Mouse (Mus musculus) forebrain, embryonic 14.5 days (tissue): ENCODE results near the gene Pik3r1. TPM values are rescaled to one million over a fixed set of nuclear protein-coding genes. Genes with fewer than 3 reads are reported as not detected.

ENCODE experiments used
- ATAC-seq: fragments of 200-750 bp; cut with Nextera tagmentation; 2 replicates; pipeline ENCODE4 v1.8.0; 2017; ENCODE audit warnings: mild to moderate bottlenecking, moderate library complexity
- DNase-seq: peaks from one replicate; pipeline ENCODE4 v3.0.0-alpha.2; 2015; ENCODE audit warnings: low spot score
- H3K27ac ChIP-seq: fragments of 300-500 bp; sonication (generic); 2 replicates; pipeline ENCODE4 v1.5.1; 2014; ENCODE audit warnings: low read depth, mild to moderate bottlenecking, control low read depth, low read length, moderate library complexity
- H3K27me3 ChIP-seq: fragments of 300-500 bp; sonication (generic); replicated peaks from 2 replicates; pipeline ENCODE4 v1.6.1; 2014; ENCODE audit warnings: low read length, control low read depth, mixed read lengths; ENCODE audit not compliant: control insufficient read depth, insufficient read depth
- H3K36me3 ChIP-seq: fragments of 300-500 bp; sonication (generic); 2 replicates; pipeline ENCODE4 v1.6.1; 2014; ENCODE audit warnings: low read length, control low read depth; ENCODE audit not compliant: control insufficient read depth, insufficient read depth
- H3K4me1 ChIP-seq: fragments of 300-500 bp; sonication (generic); 2 replicates; pipeline ENCODE4 v1.6.1; 2014; ENCODE audit warnings: antibody characterized with exemption, low read length, control low read depth; ENCODE audit not compliant: control insufficient read depth, insufficient read depth
- H3K4me2 ChIP-seq: fragments of 300-500 bp; sonication (generic); 2 replicates; pipeline ENCODE4 v1.6.1; 2014; ENCODE audit warnings: mild to moderate bottlenecking, control low read depth, low read length
- H3K4me3 ChIP-seq: fragments of 300-500 bp; sonication (generic); 2 replicates; pipeline ENCODE4 v1.5.1; 2014; ENCODE audit warnings: low read depth, low read length, control low read depth
- H3K9ac ChIP-seq: fragments of 300-500 bp; sonication (generic); 2 replicates; pipeline ENCODE4 v1.6.1; 2014; ENCODE audit warnings: mild to moderate bottlenecking, low read length, control low read depth, moderate library complexity
- H3K9me3 ChIP-seq: fragments of 300-500 bp; sonication (generic); replicated peaks from 2 replicates; pipeline ENCODE4 v1.6.1; 2016; ENCODE audit warnings: low read length, control low read depth, mixed read lengths; ENCODE audit not compliant: control insufficient read depth
- WGBS: fragments of 180-500 bp; shearing (Covaris S2); extraction: QIAGEN DNeasy Blood & Tissue Kit; methylation state at CpG from one replicate; pipeline ENCODE4 v1.1.7; 2014; 5-methylcytosine and 5-hydroxymethylcytosine counted together
- polyA plus RNA-seq: library from polyadenylated mRNA; unstranded; fragments of >200 nt; fragmentation: Nextera tagmentation; extraction: Ambion mirVana; gene quantifications from 2 replicates; pipeline ENCODE4 v1.2.1, GENCODE M21; 2014

Gene Pik3r1
- polyA plus RNA-seq, 1 experiment from 2014 or later: 26.8 TPM

GRCm38 (mm10) chr13:101678036-101678435 is 90.0 kb downstream of the Pik3r1 start:
- ATAC-seq (no peak), DNase-seq (no peak)
- no peaks in the 10 kb centered on the region for H3K4me1 ChIP-seq

GRCm38 (mm10) chr13:101673876-101674275 is 94.1 kb downstream of the Pik3r1 start:
- 87% methylated on average over 3 of the region's 3 CpGs for WGBS
- ATAC-seq (no peak), DNase-seq (no peak)
- Histone ChIP-seq H3K9me3 (no peaks in the 10 kb centered on the region), H3K4me3 (no peak overlapping the region), H3K4me1 (no peaks in the 10 kb centered on the region), H3K27ac (no peak overlapping the region), H3K27me3 (no peaks in the 10 kb centered on the region), H3K4me2 (no peak overlapping the region), H3K9ac (no peak overlapping the region), H3K36me3 (no peaks in the 10 kb centered on the region)

More at GRCm38 (mm10) chr13:101678036-101678435, 90.0 kb downstream of the Pik3r1 start:
- no peak overlapping the region for H3K9ac ChIP-seq
- no peaks in the 10 kb centered on the region for H3K27me3 ChIP-seq
- H3K36me3 ChIP-seq: no peaks in the 10 kb centered on the region
- no peaks in the 10 kb centered on the region for H3K9me3 ChIP-seq
- H3K4me3 ChIP-seq: no peak overlapping the region
- H3K27ac ChIP-seq: no peak overlapping the region
- WGBS: 86% methylated on average over 4 of the region's 4 CpGs
- H3K4me2 ChIP-seq: no peak overlapping the region

- WGBS: 40% methylated on average over 3 of the region's 3 CpGs
- ATAC-seq: no peak
Observed at GRCm38 (mm10) chr13:101668859-101669258, 99.2 kb downstream of the Pik3r1 start.

GRCm38 (mm10) chr13:101664010-101664409 is 104.0 kb downstream of the Pik3r1 start:
- Histone ChIP-seq H3K36me3 (no peaks in the 10 kb centered on the region), H3K27ac (no peak overlapping the region), H3K4me2 (no peak overlapping the region), H3K9ac (no peak overlapping the region), H3K4me1 (no peaks in the 10 kb centered on the region), H3K4me3 (no peak overlapping the region), H3K9me3 (peaks cover 4% of the 10 kb centered on the region; the same call in 1 of the 2 replicates), H3K27me3 (no peaks in the 10 kb centered on the region)
- ATAC-seq (no peak), DNase-seq (no peak)
- 83% methylated on average over 5 of the region's 5 CpGs for WGBS

More at GRCm38 (mm10) chr13:101668859-101669258, 99.2 kb downstream of the Pik3r1 start:
- Histone ChIP-seq H3K4me3 (no peak overlapping the region), H3K27me3 (no peaks in the 10 kb centered on the region), H3K9ac (no peak overlapping the region), H3K4me1 (no peaks in the 10 kb centered on the region), H3K4me2 (no peak overlapping the region), H3K9me3 (peaks cover 4% of the 10 kb centered on the region; the same call in 1 of the 2 replicates), H3K27ac (no peak overlapping the region), H3K36me3 (no peaks in the 10 kb centered on the region)
- no peak for DNase-seq

- Histone ChIP-seq H3K27me3 (no peaks in the 10 kb centered on the region), H3K4me1 (no peaks in the 10 kb centered on the region), H3K27ac (no peak overlapping the region), H3K4me2 (no peak overlapping the region), H3K4me3 (no peak overlapping the region), H3K9me3 (peaks cover under 1% of the 10 kb centered on the region; the same call in 1 of the 2 replicates), H3K36me3 (no peaks in the 10 kb centered on the region), H3K9ac (no peak overlapping the region)
- ATAC-seq: no peak
- 93% methylated on average over 1 of the region's 1 CpGs for WGBS
- DNase-seq: no peak
Observed at GRCm38 (mm10) chr13:101662900-101663299, 105.1 kb downstream of the Pik3r1 start.

GRCm38 (mm10) chr13:101661567-101661966 is 106.5 kb downstream of the Pik3r1 start:
- ATAC-seq: no peak
- DNase-seq: no peak
- Histone ChIP-seq H3K27me3 (no peaks in the 10 kb centered on the region), H3K27ac (no peak overlapping the region), H3K9me3 (no peaks in the 10 kb centered on the region), H3K36me3 (no peaks in the 10 kb centered on the region), H3K9ac (no peak overlapping the region), H3K4me2 (no peak overlapping the region), H3K4me3 (no peak overlapping the region), H3K4me1 (no peaks in the 10 kb centered on the region)
- WGBS: 94% methylated on average over 6 of the region's 6 CpGs

- 93% methylated on average over 2 of the region's 2 CpGs for WGBS
- no peaks in the 10 kb centered on the region for H3K4me1 ChIP-seq
- H3K36me3 ChIP-seq: no peaks in the 10 kb centered on the region
- no peak overlapping the region for H3K27ac ChIP-seq
- no peaks in the 10 kb centered on the region for H3K9me3 ChIP-seq
- no peak overlapping the region for H3K4me3 ChIP-seq
- H3K27me3 ChIP-seq: no peaks in the 10 kb centered on the region
- H3K4me2 ChIP-seq: no peak overlapping the region
- DNase-seq (no peak), ATAC-seq (no peak)
- H3K9ac ChIP-seq: no peak overlapping the region
Observed at GRCm38 (mm10) chr13:101660187-101660586, 107.8 kb downstream of the Pik3r1 start.

- H3K36me3 ChIP-seq: no peaks in the 10 kb centered on the region
- H3K9me3 ChIP-seq: no peaks in the 10 kb centered on the region
- no peaks in the 10 kb centered on the region for H3K27me3 ChIP-seq
- H3K4me3 ChIP-seq: no peak overlapping the region
- 93% methylated on average over 2 of the region's 2 CpGs for WGBS
- no peak for ATAC-seq
- H3K4me1 ChIP-seq: no peaks in the 10 kb centered on the region
- H3K4me2 ChIP-seq: no peak overlapping the region
- no peak overlapping the region for H3K27ac ChIP-seq
- no peak for DNase-seq
- H3K9ac ChIP-seq: no peak overlapping the region
Observed at GRCm38 (mm10) chr13:101652131-101652530, 115.9 kb downstream of the Pik3r1 start.

GRCm38 (mm10) chr13:101641632-101642031 is 126.4 kb downstream of the Pik3r1 start:
- Histone ChIP-seq H3K4me2 (no peak overlapping the region), H3K27me3 (no peaks in the 10 kb centered on the region), H3K9ac (no peak overlapping the region), H3K4me1 (no peaks in the 10 kb centered on the region), H3K27ac (no peak overlapping the region), H3K9me3 (no peaks in the 10 kb centered on the region), H3K4me3 (no peak overlapping the region), H3K36me3 (no peaks in the 10 kb centered on the region)
- ATAC-seq: no peak
- 88% methylated on average over 2 of the region's 2 CpGs for WGBS
- DNase-seq: no peak
